Mouse (Mus musculus) liver, embryonic 12.5 days (tissue): ENCODE data around the gene Dnah14. TPM values are rescaled to one million over a fixed set of nuclear protein-coding genes. Genes with fewer than 3 reads are reported as not detected.
"Not testable (repeated sequence)": the region's sequence is repeated elsewhere in the genome, so short reads cannot be mapped to it uniquely, and the experiment has no call there.

ENCODE experiments used
- ATAC-seq: fragments of 200-750 bp; cut with Nextera tagmentation; 2 replicates; pipeline ENCODE4 v1.8.0; 2017; ENCODE audit warnings: moderate number of reproducible peaks, mild to moderate bottlenecking, moderate library complexity
- H3K27ac ChIP-seq: fragments of 300-500 bp; sonication (generic); 2 replicates; pipeline ENCODE4 v1.5.1; 2016; ENCODE audit warnings: mild to moderate bottlenecking
- H3K27me3 ChIP-seq: fragments of 300-500 bp; sonication (generic); replicated peaks from 2 replicates; pipeline ENCODE4 v1.6.1; 2016; ENCODE audit warnings: mild to moderate bottlenecking, moderate library complexity
- H3K36me3 ChIP-seq: fragments of 300-500 bp; sonication (generic); 2 replicates; pipeline ENCODE4 v1.6.1; 2016; ENCODE audit warnings: mild to moderate bottlenecking, moderate library complexity
- H3K4me1 ChIP-seq: fragments of 300-500 bp; sonication (generic); 2 replicates; pipeline ENCODE4 v1.6.1; 2016
- H3K4me2 ChIP-seq: fragments of 300-500 bp; sonication (generic); 2 replicates; pipeline ENCODE4 v1.6.1; 2016; ENCODE audit warnings: mild to moderate bottlenecking, moderate library complexity
- H3K4me3 ChIP-seq: fragments of 300-500 bp; sonication (generic); 2 replicates; pipeline ENCODE4 v1.5.1; 2016; ENCODE audit warnings: mild to moderate bottlenecking, moderate library complexity
- H3K9ac ChIP-seq: fragments of 300-500 bp; sonication (generic); 2 replicates; pipeline ENCODE4 v1.6.1; 2016; ENCODE audit warnings: mild to moderate bottlenecking, moderate library complexity
- H3K9me3 ChIP-seq: fragments of 300-500 bp; sonication (generic); replicated peaks from 2 replicates; pipeline ENCODE4 v1.6.1; 2016; ENCODE audit warnings: mild to moderate bottlenecking, moderate library complexity
- WGBS: fragments of 180-500 bp; shearing (Covaris S2); methylation state at CpG from one replicate; pipeline ENCODE4 v1.1.7; 2016; ENCODE audit not compliant: insufficient replicate concordance; 5-methylcytosine and 5-hydroxymethylcytosine counted together
- polyA plus RNA-seq: library from polyadenylated mRNA; unstranded; fragments of >200 nt; fragmentation: Nextera tagmentation; extraction: Ambion mirVana; gene quantifications from 2 replicates; pipeline ENCODE4 v1.2.1, GENCODE M21; 2016

The Dnah14 gene
- polyA plus RNA-seq, 1 experiment from 2014 or later, result 2.9 TPM

DNA sequence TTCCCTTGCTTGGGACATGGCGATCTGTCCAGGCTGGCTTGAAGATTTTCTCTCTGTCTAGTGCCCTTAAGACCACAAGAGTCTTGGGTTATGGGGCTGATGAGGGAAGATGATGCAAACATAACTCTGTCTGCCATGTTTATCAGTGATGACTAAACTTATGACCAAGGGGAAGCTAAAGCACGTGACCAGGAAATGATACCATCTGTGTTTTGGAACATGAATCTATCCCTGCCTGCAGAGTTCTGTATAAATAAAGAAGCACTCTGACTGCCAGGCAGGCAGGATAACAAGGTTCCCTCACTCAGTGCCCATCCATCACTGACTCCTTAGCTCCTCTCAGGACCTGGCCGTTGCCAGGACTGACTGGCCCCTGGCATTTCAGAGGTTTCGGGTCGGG is 157.2 kb downstream of the Dnah14 start:
- H3K27ac ChIP-seq, result no peak overlapping the region
- ATAC-seq, result no peak
- 61% methylated on average over 5 of the region's 5 CpGs for WGBS

DNA sequence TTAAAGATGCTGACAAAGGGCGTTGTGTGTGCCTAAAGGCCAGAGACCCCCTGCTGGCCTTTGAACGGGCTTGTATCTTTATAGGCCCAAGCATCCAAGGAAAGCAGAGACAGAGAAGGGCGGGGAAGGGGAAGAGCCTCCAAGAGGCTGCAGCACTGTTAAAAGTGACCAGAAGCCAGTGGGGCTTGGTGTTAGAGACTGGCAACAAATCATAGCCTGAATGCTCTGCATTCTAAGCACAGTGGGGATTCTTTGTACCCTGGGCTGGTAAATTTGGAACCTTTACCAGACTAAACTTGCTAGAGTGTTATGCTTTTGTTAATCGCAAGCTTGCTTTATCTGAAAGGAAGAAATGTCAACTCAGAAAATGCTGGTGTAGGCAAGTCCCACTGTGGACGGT is 163.9 kb downstream of the Dnah14 start:
- 64% methylated on average over 5 of the region's 5 CpGs for WGBS
- Histone ChIP-seq H3K4me1 (no peaks in the 10 kb centered on the region), H3K4me2 (no peak overlapping the region), H3K9ac (no peak overlapping the region), H3K36me3 (no peaks in the 10 kb centered on the region), H3K4me3 (no peak overlapping the region), H3K9me3 (no peaks in the 10 kb centered on the region), H3K27ac (no peak overlapping the region), H3K27me3 (no peaks in the 10 kb centered on the region)
- ATAC-seq, result no peak

More for the DNA sequence above, 157.2 kb downstream of the Dnah14 start:
- Histone ChIP-seq H3K36me3 (no peaks in the 10 kb centered on the region), H3K9ac (no peak overlapping the region), H3K4me2 (no peak overlapping the region), H3K4me3 (no peak overlapping the region), H3K9me3 (no peaks in the 10 kb centered on the region), H3K4me1 (no peaks in the 10 kb centered on the region), H3K27me3 (no peaks in the 10 kb centered on the region)

- WGBS, result 65% methylated on average over 4 of the region's 4 CpGs
- H3K36me3 ChIP-seq, result no peaks in the 10 kb centered on the region
- ATAC-seq, result no peak
These were observed 166.0 kb downstream of the Dnah14 start for GRCm38 (mm10) chr1:181742251-181742885.

GRCm38 (mm10) chr1:181769392-181769791 is 193.0 kb downstream of the Dnah14 start:
- 51% methylated on average over 14 of the region's 14 CpGs for WGBS

More at GRCm38 (mm10) chr1:181742251-181742885, 166.0 kb downstream of the Dnah14 start:
- Histone ChIP-seq H3K27me3 (no peaks in the 10 kb centered on the region), H3K4me3 (no peak overlapping the region), H3K4me1 (no peaks in the 10 kb centered on the region), H3K9me3 (no peaks in the 10 kb centered on the region), H3K4me2 (no peak overlapping the region), H3K9ac (no peak overlapping the region), H3K27ac (no peak overlapping the region)

DNA sequence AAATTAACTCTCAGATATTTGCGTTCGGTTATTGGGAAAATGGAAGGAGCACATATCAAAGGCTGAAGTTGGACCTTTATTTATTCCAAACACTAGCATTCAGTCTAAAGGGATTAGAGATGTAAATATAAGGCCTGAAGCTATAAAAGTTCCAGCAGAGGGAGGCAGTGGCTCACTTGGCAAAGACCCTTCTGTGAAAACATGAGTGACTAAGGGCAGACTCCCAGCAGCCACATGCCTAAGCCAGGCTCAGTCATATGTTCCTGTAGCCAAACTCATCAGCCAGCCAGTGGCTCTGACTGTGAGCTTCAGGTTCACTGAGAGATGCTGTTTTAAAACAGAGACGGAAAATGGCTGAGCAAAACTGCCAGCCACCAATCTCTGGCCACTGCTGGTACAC is 195.5 kb downstream of the Dnah14 start:
- 83% methylated on average over 3 of the region's 3 CpGs for WGBS
- ATAC-seq, result no peak
- Histone ChIP-seq H3K9me3 (peaks cover 3% of the 10 kb centered on the region; the same call in 1 of the 2 replicates), H3K4me3 (no peak overlapping the region), H3K4me1 (no peaks in the 10 kb centered on the region), H3K36me3 (no peaks in the 10 kb centered on the region), H3K9ac (no peak overlapping the region), H3K27ac (no peak overlapping the region), H3K27me3 (no peaks in the 10 kb centered on the region), H3K4me2 (no peak overlapping the region)

More at GRCm38 (mm10) chr1:181769392-181769791, 193.0 kb downstream of the Dnah14 start:
- Histone ChIP-seq H3K9me3 (no peaks in the 10 kb centered on the region), H3K9ac (no peak overlapping the region), H3K4me2 (no peak overlapping the region), H3K36me3 (no peaks in the 10 kb centered on the region), H3K4me1 (no peaks in the 10 kb centered on the region), H3K27me3 (no peaks in the 10 kb centered on the region), H3K27ac (no peak overlapping the region), H3K4me3 (no peak overlapping the region)
- no peak for ATAC-seq

DNA sequence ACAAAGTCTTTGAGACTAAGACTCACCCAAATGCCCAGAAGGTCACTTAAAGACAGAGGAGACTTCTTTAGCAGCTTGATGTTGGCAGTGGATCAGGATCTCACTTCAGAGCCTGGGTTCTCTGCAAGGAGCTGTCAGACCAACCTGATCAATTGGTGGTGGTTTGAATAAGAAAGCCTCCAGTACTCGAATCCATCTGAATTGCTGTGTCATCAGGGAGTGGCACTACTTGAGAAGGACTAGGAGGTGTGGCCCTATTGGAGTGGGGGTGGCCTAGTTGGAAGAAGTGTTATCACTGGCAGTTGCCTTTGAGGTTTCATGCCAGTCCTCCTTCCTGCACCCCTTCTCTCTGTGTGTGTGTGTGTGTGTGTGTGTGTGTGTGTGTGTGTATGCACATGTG is 200.2 kb downstream of the Dnah14 start:
- Histone ChIP-seq H3K4me1 (no peaks in the 10 kb centered on the region), H3K9ac (no peak overlapping the region), H3K9me3 (peaks cover 3% of the 10 kb centered on the region; the same call in 1 of the 2 replicates), H3K36me3 (no peaks in the 10 kb centered on the region), H3K27me3 (no peaks in the 10 kb centered on the region), H3K4me2 (no peak overlapping the region), H3K4me3 (no peak overlapping the region), H3K27ac (no peak overlapping the region)
- no peak for ATAC-seq
- WGBS, result 43% methylated on average over 1 of the region's 1 CpGs

- H3K27ac ChIP-seq, result not testable (repeated sequence)
These were observed 206.2 kb downstream of the Dnah14 start for GRCm38 (mm10) chr1:181782600-181782999.

GRCm38 (mm10) chr1:181789952-181790351 is 213.6 kb downstream of the Dnah14 start:
- H3K27me3 ChIP-seq, result no peaks in the 10 kb centered on the region
- H3K9me3 ChIP-seq, result no peaks in the 10 kb centered on the region
- H3K4me2 ChIP-seq, result no peak overlapping the region
- ATAC-seq, result no peak
- H3K4me3 ChIP-seq, result no peak overlapping the region
- 48% methylated on average over 6 of the region's 6 CpGs for WGBS
- no peak overlapping the region for H3K9ac ChIP-seq
- no peaks in the 10 kb centered on the region for H3K4me1 ChIP-seq
- no peaks in the 10 kb centered on the region for H3K36me3 ChIP-seq
- H3K27ac ChIP-seq, result no peak overlapping the region

More at GRCm38 (mm10) chr1:181782600-181782999, 206.2 kb downstream of the Dnah14 start:
- not testable (repeated sequence) for H3K9me3 ChIP-seq, H3K36me3 ChIP-seq, H3K4me2 ChIP-seq, ATAC-seq, H3K9ac ChIP-seq, H3K4me1 ChIP-seq, H3K4me3 ChIP-seq, H3K27me3 ChIP-seq
- WGBS, result 86% methylated on average over 11 of the region's 11 CpGs

GRCm38 (mm10) chr1:181793541-181793940 is 217.2 kb downstream of the Dnah14 start:
- Histone ChIP-seq H3K27me3 (no peaks in the 10 kb centered on the region), H3K36me3 (no peaks in the 10 kb centered on the region), H3K4me2 (no peak overlapping the region), H3K9ac (no peak overlapping the region), H3K4me3 (no peak overlapping the region), H3K9me3 (no peaks in the 10 kb centered on the region), H3K27ac (no peak overlapping the region), H3K4me1 (no peaks in the 10 kb centered on the region)
- no peak for ATAC-seq
- WGBS, result 67% methylated on average over 2 of the region's 2 CpGs

- Histone ChIP-seq H3K36me3 (no peaks in the 10 kb centered on the region), H3K9me3 (no peaks in the 10 kb centered on the region), H3K9ac (no peak overlapping the region), H3K4me2 (no peak overlapping the region), H3K4me1 (no peaks in the 10 kb centered on the region), H3K27me3 (no peaks in the 10 kb centered on the region), H3K4me3 (no peak overlapping the region), H3K27ac (no peak overlapping the region)
- 83% methylated on average over 3 of the region's 3 CpGs for WGBS
- no peak for ATAC-seq
These were observed 223.6 kb downstream of the Dnah14 start for GRCm38 (mm10) chr1:181799911-181800310.

GRCm38 (mm10) chr1:181800667-181801066 is 224.3 kb downstream of the Dnah14 start:
- no peak for ATAC-seq
- Histone ChIP-seq H3K4me1 (no peaks in the 10 kb centered on the region), H3K36me3 (no peaks in the 10 kb centered on the region), H3K4me2 (no peak overlapping the region), H3K4me3 (no peak overlapping the region), H3K9ac (no peak overlapping the region), H3K27me3 (no peaks in the 10 kb centered on the region), H3K9me3 (no peaks in the 10 kb centered on the region), H3K27ac (no peak overlapping the region)
- 72% methylated on average over 4 of the region's 4 CpGs for WGBS

- Histone ChIP-seq H3K9ac (no peak overlapping the region), H3K27me3 (no peaks in the 10 kb centered on the region), H3K4me3 (no peak overlapping the region), H3K4me2 (no peak overlapping the region), H3K9me3 (no peaks in the 10 kb centered on the region), H3K36me3 (peaks cover 41% of the 10 kb centered on the region), H3K27ac (no peak overlapping the region), H3K4me1 (no peaks in the 10 kb centered on the region)
- no peak for ATAC-seq
- 89% methylated on average over 18 of the region's 18 CpGs for WGBS
These were observed 235.3 kb downstream of the Dnah14 start for GRCm38 (mm10) chr1:181811481-181812223.
